Mouse (Mus musculus) hindbrain, embryonic 15.5 days (tissue): Measurements from ENCODE around the gene Gnai3. TPM values are rescaled to one million over a fixed set of nuclear protein-coding genes. Genes with fewer than 3 reads are reported as not detected.

Experiments
- ATAC-seq: fragments of 200-750 bp; cut with Nextera tagmentation; 2 replicates; pipeline ENCODE4 v1.8.0; 2017; ENCODE audit warnings: low read depth, moderate number of reproducible peaks, moderate TSS enrichment; ENCODE audit not compliant: low FRiP score
- H3K27ac ChIP-seq: fragments of 300-500 bp; sonication (generic); replicated peaks from 2 replicates; pipeline ENCODE4 v1.5.1; 2015; ENCODE audit warnings: mild to moderate bottlenecking, inconsistent platforms
- H3K27me3 ChIP-seq: fragments of 300-500 bp; sonication (generic); 2 replicates; pipeline ENCODE4 v1.6.1; 2015; ENCODE audit warnings: control low read depth, inconsistent platforms
- H3K36me3 ChIP-seq: fragments of 300-500 bp; sonication (generic); 2 replicates; pipeline ENCODE4 v1.6.1; 2015; ENCODE audit warnings: control low read depth, inconsistent platforms
- H3K4me1 ChIP-seq: fragments of 300-500 bp; sonication (generic); replicated peaks from 2 replicates; pipeline ENCODE4 v1.6.1; 2015; ENCODE audit warnings: control low read depth, inconsistent platforms
- H3K4me2 ChIP-seq: fragments of 300-500 bp; sonication (generic); 2 replicates; pipeline ENCODE4 v1.6.1; 2015; ENCODE audit warnings: moderate library complexity, mild to moderate bottlenecking, inconsistent platforms
- H3K4me3 ChIP-seq: fragments of 300-500 bp; sonication (generic); 2 replicates; pipeline ENCODE4 v1.5.1; 2015; ENCODE audit warnings: mild to moderate bottlenecking, inconsistent platforms
- H3K9ac ChIP-seq: fragments of 300-500 bp; sonication (generic); 2 replicates; pipeline ENCODE4 v1.6.1; 2015; ENCODE audit warnings: inconsistent platforms
- H3K9me3 ChIP-seq: fragments of 300-500 bp; sonication (generic); 2 replicates; pipeline ENCODE4 v1.6.1; 2016; ENCODE audit warnings: control low read depth, inconsistent platforms
- WGBS: fragments of 180-500 bp; shearing (Covaris S2); methylation state at CpG from one replicate; pipeline ENCODE4 v1.1.7; 2015; 5-methylcytosine and 5-hydroxymethylcytosine counted together
- polyA plus RNA-seq: library from polyadenylated mRNA; unstranded; fragments of >200 nt; fragmentation: Nextera tagmentation; extraction: Ambion mirVana; gene quantifications from 2 replicates; pipeline ENCODE4 v1.2.1, GENCODE M21; 2015

Gene Gnai3
- polyA plus RNA-seq, 1 experiment from 2014 or later: 122 TPM

DNA sequence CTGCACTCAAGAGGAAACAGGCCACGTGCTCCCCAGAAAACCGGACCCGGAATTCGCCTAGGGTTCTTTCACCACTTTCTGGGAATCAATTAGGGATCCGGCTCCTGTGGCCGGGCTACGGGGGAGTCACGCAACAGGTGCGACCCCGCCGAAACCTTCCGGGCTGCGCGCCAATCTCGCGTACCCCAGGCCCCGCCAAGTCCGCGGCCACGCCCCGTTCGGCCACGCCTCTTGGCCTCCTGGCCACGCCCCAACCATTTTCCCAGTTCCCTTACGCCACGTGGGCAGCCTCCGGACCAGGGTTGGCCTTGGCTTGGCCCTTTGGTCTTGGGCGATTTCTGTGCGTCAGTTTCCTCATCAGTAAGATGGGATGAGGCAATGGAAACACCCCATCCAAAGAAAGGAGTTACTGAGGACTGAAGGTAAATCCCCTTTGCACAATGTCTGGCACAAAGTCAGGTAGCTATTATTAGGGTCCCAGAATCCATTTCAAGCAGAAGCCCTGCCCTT lies 59.4 kb downstream of the Gnai3 start, which contains the start of gene Ampd2:
Gene Ampd2 (minus strand): TSS at position 182 of the 510 bp plus-strand sequence.
- H3K27me3 ChIP-seq: no peaks in the 10 kb centered on the region
- no peaks in the 10 kb centered on the region for H3K36me3 ChIP-seq
- H3K9me3 ChIP-seq: no peaks in the 10 kb centered on the region
- H3K27ac ChIP-seq: peak within 1 kb of the TSS; percentile 84
- no peak for ATAC-seq
- H3K9ac ChIP-seq: peak within 1 kb of the TSS; percentile 65
- H3K4me3 ChIP-seq: peak within 1 kb of the TSS; percentile 65
- WGBS: under 1% methylated on average over 29 of the region's 29 CpGs
- peaks cover 51% of the 10 kb centered on the region for H3K4me1 ChIP-seq
- H3K4me2 ChIP-seq: peak within 1 kb of the TSS; percentile 100

DNA sequence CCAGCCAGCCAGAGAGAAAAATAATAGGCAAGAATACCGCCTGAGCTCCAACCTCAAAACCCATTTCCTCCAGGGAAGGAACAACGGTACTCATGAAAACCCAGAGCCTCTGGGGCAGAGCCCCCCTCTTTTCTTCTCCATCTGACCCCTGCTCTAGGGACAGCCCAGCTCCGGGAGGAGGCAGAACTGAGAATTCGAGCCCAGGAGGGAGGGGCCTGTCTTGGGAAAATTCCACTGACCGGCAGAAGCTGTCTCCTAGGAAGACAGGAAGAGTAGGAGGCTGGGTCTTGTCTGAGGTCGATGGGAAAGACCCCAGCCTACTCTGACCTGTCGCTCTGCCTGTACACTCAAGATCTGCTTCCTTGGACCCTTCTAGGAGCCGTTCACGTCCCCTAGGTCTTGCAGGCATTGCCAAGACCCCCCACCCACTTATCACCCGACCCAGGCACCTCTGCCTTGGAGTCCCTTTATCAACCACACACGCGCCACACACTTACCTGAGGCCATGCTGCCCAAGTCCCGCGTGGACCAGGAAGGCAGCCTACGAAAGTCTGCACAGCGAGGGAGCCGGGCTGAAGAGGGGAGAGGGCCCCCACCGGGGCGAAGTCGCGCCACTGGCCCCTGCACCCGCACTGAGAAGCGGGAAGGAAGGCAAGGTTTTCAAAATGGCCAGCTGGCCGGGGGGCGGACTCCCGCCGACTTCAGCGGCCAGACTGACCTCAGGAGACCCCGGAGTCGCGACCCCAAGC lies 60.1 kb downstream of the Gnai3 start:
- Histone ChIP-seq H3K4me1 (peaks cover 54% of the 10 kb centered on the region), H3K4me3 (peak overlapping the region; percentile 65), H3K36me3 (no peaks in the 10 kb centered on the region), H3K9me3 (no peaks in the 10 kb centered on the region), H3K27ac (peak overlapping the region; percentile 84), H3K4me2 (peak overlapping the region; percentile 100), H3K27me3 (no peaks in the 10 kb centered on the region), H3K9ac (peak overlapping the region; percentile 65)
- under 1% methylated on average over 31 of the region's 31 CpGs for WGBS
- ATAC-seq: peak; percentile 68

DNA sequence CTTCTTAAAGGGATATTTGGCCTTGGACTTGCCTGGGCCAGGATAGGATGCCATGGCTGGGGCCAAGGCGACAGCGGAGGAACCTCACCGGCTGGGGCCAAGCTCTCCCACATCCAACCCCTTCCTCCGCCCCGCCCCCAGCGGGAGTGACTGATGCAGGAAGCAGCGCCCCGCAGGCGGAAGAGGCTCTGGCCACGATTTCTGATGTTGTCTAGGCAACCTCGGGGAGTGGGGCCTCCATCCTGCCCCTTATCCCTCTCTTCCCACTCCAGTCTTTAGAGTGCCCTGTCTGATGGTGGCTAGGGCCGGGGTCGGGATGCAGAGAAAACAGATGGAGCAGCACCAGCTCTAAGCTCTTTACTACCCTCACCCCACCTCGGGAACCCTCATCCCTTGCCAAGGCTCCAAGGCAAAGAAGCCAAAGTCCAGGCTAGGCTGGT lies 60.6 kb downstream of the Gnai3 start:
- Histone ChIP-seq H3K4me3 (peak overlapping the region; percentile 65), H3K4me1 (peaks cover 54% of the 10 kb centered on the region), H3K27ac (peak overlapping the region; percentile 84), H3K9me3 (no peaks in the 10 kb centered on the region), H3K4me2 (peak overlapping the region; percentile 100), H3K9ac (peak overlapping the region; percentile 65), H3K27me3 (no peaks in the 10 kb centered on the region), H3K36me3 (no peaks in the 10 kb centered on the region; the same call in 1 of the 2 replicates)
- peak; percentile 87 for ATAC-seq
- WGBS: 0% methylated on average over 14 of the region's 14 CpGs

DNA sequence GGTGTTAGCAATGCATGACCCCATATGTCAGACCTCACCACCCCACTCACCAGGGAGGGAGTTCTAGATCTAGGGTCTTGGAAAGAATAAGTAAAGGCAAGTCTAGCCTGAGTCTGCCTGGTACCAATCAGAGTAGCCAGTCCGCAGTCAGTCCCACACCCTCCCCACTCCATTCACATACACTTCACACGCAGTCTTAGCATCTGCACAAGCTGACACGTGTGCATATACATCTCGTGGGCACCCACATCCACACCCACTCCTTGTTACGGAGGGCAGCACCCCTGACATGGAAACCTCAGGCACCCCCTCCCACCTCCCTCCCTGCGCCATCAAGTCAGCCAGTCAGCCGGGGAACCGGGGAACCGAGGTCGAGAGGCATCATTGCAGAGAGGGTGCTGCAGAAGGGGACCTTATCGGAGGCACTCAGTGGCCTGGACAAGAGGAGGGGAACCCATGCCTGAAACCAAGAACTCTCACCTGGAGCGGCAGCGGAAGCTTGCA lies 61.1 kb downstream of the Gnai3 start:
- H3K9ac ChIP-seq: peak overlapping the region; percentile 65
- 7% methylated on average over 13 of the region's 13 CpGs for WGBS
- H3K27me3 ChIP-seq: no peaks in the 10 kb centered on the region
- peak overlapping the region; percentile 84 for H3K27ac ChIP-seq
- peak; percentile 17 for ATAC-seq
- H3K9me3 ChIP-seq: no peaks in the 10 kb centered on the region
- peak overlapping the region; percentile 65 for H3K4me3 ChIP-seq
- no peaks in the 10 kb centered on the region; the same call in 1 of the 2 replicates for H3K36me3 ChIP-seq
- H3K4me2 ChIP-seq: peak overlapping the region; percentile 100
- peaks cover 54% of the 10 kb centered on the region for H3K4me1 ChIP-seq

DNA sequence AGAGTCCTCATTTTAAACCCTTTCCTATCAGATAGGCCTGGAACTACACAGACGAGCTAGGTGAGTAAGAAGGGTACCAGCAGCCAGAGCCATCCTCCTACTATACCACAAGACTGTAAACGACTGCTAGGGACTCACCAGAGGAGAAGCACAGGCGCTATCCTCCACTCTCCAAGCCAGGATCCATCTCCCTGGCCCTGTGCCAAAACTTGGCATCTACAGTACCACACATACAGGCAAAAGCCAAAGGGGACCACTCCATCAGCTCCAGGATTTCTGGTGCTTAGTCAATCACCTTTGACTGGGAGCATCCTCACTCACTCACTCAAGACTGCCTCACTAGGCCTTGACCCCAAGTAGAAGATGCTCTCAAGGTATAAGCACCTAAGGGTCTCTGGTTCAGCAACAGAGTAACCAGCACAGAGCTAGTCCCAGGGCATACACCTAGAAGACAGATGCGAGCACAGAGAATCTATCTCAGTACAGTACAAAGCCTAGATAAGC lies 62.0 kb downstream of the Gnai3 start:
- H3K4me1 ChIP-seq: peaks cover 54% of the 10 kb centered on the region
- H3K9ac ChIP-seq: no peak overlapping the region
- H3K27me3 ChIP-seq: no peaks in the 10 kb centered on the region
- peak overlapping the region; percentile 65; the same call in 1 of the 2 replicates for H3K4me3 ChIP-seq
- H3K4me2 ChIP-seq: peak overlapping the region; percentile 100
- no peak for ATAC-seq
- no peak overlapping the region for H3K27ac ChIP-seq
- WGBS: 71% methylated on average over 4 of the region's 4 CpGs
- H3K9me3 ChIP-seq: no peaks in the 10 kb centered on the region
- peaks cover 7% of the 10 kb centered on the region; the same call in 1 of the 2 replicates for H3K36me3 ChIP-seq

DNA sequence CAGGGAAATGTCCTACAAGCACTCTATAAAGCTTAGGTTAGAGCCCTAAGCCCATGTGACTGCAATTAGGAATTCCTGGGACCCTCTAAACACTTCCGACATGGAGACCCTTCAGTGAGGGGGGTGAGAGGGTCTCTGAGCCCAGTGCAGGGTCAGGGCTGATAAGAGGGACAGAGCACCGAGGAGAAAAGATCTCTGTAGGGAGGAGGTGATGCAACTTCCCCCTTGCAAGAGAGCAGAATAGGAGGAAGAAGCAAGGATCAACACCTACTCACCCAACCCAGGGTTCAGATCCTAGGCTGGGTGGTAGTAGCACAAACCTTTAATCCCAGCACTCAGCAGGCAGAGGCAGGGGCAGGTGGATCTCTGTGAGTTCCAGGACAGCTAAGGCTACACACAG lies 62.8 kb downstream of the Gnai3 start:
- H3K4me1 ChIP-seq: peaks cover 54% of the 10 kb centered on the region
- no peaks in the 10 kb centered on the region for H3K27me3 ChIP-seq
- no peak for ATAC-seq
- H3K9me3 ChIP-seq: no peaks in the 10 kb centered on the region
- no peak overlapping the region for H3K27ac ChIP-seq
- no peak overlapping the region for H3K4me3 ChIP-seq
- H3K36me3 ChIP-seq: peaks cover 10% of the 10 kb centered on the region; the same call in 1 of the 2 replicates
- H3K4me2 ChIP-seq: peak overlapping the region; percentile 22; the same call in 1 of the 2 replicates
- H3K9ac ChIP-seq: no peak overlapping the region
- WGBS: 73% methylated on average over 2 of the region's 2 CpGs

DNA sequence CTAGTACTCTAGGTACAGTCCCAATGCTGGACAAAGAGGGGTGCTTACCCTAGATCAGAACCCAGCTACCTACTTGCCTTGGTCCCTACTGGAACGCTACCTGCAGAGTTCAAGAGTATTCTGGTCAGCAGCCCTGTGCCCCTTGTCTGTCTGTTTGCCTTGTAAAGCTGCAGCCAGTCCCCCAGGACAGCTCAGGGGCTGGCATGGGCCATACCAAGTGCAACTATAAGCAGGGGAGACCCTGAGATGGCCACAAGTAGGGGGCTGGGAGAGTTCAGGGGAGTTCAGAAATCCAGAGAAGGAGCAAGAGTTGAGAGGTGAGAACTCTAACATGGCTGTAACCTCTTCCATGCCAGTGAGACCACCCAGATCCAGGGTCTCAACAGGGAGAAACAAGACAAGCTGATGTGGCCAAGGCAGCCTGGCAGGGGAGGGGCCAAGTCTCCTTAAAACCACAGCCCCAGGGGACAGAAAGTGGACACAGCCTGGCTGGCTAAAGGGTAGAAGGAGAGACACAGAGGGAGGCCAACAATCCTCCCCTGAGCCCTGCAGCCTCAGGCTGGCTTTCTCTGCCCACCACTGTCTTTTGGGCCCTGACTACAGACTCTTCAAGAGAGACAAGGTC lies 63.6 kb downstream of the Gnai3 start:
- 50% methylated on average over 1 of the region's 1 CpGs for WGBS
- Histone ChIP-seq H3K9ac (no peak overlapping the region), H3K4me1 (peaks cover 54% of the 10 kb centered on the region), H3K27me3 (no peaks in the 10 kb centered on the region), H3K9me3 (no peaks in the 10 kb centered on the region), H3K4me2 (peak overlapping the region; percentile 22), H3K4me3 (no peak overlapping the region), H3K27ac (0 out of 2 replicates have a peak overlapping the region, but pooled peaks have one; percentile 32), H3K36me3 (peaks cover 10% of the 10 kb centered on the region; the same call in 1 of the 2 replicates)
- ATAC-seq: no peak

DNA sequence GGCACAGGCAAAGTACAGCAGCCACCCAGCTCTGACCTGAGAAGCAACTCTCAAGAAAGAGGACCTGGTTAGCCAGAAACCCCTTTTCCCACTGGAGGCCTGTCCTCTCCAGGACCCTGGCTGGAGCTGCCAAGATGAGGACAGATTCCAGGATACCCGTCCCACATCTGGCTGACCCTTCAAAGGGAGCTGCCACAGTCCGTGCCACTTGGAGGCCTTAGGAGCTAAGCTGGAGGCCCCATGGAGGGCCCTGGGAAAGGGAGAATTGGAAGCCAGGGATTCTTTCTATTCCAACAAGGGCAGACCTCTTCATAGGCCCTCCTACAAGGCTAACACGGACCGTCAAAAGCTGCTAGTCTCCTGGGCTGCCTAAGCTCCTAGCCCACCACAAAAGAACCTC lies 64.3 kb downstream of the Gnai3 start:
- Histone ChIP-seq H3K4me2 (peak overlapping the region; percentile 22; the same call in 1 of the 2 replicates), H3K27ac (0 out of 2 replicates have a peak overlapping the region, but pooled peaks have one; percentile 22), H3K9me3 (no peaks in the 10 kb centered on the region), H3K4me1 (peaks cover 52% of the 10 kb centered on the region), H3K36me3 (peaks cover 16% of the 10 kb centered on the region), H3K27me3 (no peaks in the 10 kb centered on the region), H3K9ac (no peak overlapping the region), H3K4me3 (no peak overlapping the region)
- ATAC-seq: no peak
- WGBS: 58% methylated on average over 4 of the region's 4 CpGs

DNA sequence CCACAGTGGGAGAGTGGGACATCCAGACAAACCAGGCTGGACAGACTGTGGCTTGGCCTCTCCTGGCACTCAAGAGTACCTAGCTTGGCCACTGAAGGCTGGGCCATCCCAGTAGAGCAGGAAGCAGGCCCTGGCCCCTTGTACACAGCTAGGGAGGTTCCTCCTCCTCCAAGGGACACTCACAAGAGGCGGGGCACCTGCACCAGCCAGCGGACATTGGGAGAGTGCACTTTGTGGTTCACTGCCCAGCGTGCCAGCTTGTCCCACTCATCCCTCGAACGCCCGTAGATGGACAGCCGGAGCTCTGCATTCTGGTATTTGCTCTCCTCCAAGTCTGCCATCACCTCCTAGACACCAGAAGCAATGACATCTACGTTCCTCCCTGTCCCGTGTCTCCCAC lies 69.1 kb downstream of the Gnai3 start:
- Histone ChIP-seq H3K36me3 (peaks cover 45% of the 10 kb centered on the region), H3K4me2 (no peak overlapping the region), H3K9ac (no peak overlapping the region), H3K4me1 (peaks cover 11% of the 10 kb centered on the region), H3K9me3 (no peaks in the 10 kb centered on the region), H3K27me3 (no peaks in the 10 kb centered on the region), H3K4me3 (no peak overlapping the region), H3K27ac (no peak overlapping the region)
- ATAC-seq: no peak
- 91% methylated on average over 9 of the region's 9 CpGs for WGBS

DNA sequence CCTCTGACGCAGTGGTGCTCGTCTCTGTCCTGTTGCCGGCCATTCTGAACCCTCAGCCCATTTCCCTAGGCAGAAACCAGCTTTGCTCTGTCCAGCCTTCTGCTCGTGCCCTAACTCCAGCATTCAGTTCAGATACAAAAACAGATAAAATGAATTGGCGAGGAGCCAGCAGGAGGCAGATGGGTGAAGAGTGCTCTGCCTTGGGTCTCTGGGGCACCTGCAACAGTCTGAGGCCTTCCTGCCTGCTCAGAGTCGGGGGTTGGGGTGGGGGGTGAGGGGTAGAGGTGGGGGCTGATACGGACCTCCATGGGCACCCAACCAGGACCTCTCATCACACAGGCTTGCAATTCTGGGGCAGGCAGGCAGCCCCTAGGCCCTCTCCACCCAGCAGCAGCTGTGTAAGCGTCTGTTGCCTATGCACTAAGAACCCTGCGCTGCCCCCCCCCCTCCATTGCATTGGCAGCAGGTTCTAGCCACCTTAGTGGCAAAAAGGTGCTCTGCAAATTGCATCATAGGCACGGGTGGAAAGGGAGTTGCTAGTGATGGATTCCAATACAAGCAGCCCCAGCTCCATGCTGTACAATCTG lies 72.9 kb downstream of the Gnai3 start:
- H3K4me2 ChIP-seq: no peak overlapping the region
- H3K4me3 ChIP-seq: no peak overlapping the region
- WGBS: 56% methylated on average over 10 of the region's 10 CpGs
- no peak overlapping the region for H3K27ac ChIP-seq
- H3K9ac ChIP-seq: no peak overlapping the region
- H3K27me3 ChIP-seq: no peaks in the 10 kb centered on the region
- no peaks in the 10 kb centered on the region for H3K9me3 ChIP-seq
- ATAC-seq: no peak
- peaks cover 4% of the 10 kb centered on the region; the same call in 1 of the 2 replicates for H3K4me1 ChIP-seq
- H3K36me3 ChIP-seq: peaks cover 35% of the 10 kb centered on the region
